Mouse (Mus musculus): ENCODE data around the gene Dqx1. TPM values are rescaled to one million over a fixed set of nuclear protein-coding genes. Genes with fewer than 3 reads are reported as not detected.

Gene Dqx1
- polyA plus RNA-seq, 1 experiment: 0.85 TPM

DNA sequence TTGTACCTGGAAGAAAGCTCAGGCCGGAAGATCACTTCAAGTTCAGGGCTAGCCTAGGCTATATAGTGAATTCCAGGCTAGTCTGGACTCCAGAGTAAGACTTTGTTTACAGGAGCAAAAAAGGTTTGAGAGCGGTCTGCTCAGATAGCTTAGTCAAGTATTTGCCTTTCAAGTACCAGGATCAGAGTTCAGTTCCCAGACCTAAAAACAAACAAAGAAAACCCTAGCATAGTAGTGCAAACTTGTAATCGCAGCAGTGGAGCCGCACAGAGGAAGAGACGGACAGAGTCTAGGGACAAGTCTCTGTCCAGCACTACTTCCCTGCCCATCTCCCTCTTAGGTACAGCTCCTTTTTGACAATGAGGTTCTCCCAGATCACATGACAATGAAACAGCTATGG, 22.6 kb downstream of the Dqx1 start:
- TF ChIP-seq GATA1 (IDR thresholded peaks at IDR 0.05; ENCODE audit: low read length): no peak

DNA sequence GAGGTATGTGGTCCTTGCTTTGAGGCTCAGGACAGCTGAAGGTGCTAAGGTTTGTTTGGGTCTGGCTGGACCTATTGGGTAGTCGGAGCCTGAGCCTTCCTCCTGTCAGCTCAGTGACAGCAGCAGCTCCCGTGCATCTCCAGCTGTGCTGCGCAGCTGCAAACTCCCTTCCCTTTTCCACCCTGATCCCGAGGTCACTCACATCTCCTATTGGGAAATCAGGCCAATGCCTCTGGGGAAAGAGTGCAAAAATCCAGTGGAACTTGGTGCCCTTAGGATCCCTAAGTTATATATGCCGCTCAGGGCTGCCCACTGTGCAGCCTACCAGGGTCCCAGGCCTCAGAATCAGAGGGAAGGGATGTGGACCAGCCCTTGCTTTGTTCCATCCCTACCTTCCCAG, 25.9 kb downstream of the Dqx1 start:
- no peak for TF ChIP-seq GATA1 (IDR thresholded peaks at IDR 0.05; ENCODE audit: low read length)

DNA sequence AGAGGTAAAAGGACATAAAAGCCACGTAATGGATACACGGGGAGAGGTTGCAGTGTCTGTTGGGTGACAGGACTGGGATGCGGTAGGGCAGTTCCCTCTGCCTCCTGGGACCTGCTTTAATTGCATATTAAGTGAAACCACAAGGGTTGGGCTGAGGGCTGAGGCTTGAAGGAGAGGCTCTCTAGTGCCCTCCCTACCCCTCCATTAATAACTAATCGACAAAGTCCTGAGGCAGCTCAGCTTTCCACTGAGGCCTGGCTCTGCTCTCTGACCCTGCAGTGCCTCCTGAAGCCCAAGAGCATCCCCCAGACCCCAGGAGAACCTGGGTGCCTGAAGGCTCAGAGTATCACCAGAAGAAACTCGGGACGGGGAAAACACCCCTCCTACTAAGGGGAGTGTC, 26.8 kb downstream of the Dqx1 start:
- no peak for TF ChIP-seq GATA1 (IDR thresholded peaks at IDR 0.05; ENCODE audit: low read length)

DNA sequence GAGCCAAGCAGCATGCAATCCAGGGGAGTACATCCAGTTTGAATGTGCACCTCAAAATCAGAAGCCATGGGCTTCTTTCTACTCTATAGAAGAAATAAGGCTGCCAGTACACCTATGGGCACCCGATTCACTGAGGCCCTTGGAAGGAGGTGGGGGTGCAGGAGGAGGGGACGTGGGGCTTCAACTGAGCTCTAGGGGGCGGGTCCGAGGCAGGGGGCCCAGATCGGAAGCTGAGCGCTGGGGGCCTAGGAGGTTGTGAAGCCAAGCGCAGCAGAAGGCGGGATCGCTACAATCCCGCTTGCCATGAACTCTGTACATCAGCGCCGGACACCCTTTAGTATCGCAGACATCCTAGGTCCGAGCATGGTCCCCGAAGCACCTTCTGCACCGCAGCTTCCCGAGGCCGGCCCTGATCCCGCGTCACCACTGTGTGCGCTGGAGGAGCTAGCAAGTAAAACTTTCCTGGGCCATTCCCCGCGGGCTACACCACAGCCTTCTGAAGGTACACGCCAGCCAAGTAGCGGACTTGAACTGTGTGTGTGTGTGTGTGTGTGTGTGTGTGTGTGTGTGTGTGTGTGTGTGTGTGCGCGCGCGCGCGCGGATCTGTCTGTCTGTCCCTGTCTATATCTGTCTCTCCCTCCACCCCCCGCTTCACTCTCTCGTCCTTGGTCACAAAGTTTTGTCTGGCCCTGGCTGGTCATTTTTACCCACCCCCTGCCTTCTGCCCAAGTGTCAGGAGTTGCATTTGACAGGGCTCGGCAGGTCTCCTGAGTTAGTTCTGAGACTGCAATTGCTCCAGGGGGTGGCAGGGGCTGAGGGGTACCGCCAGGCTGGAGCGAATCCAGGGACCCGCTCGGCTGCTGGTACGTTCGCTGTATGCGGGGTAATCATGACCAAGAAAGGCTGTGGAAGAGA, 28.7 kb downstream of the Dqx1 start, which contains the start of gene Lbx2:
Gene Lbx2 (plus strand): TSS at position 247 of the 915 bp plus-strand sequence.
- no peak for TF ChIP-seq GATA1 (IDR thresholded peaks at IDR 0.05; ENCODE audit: low read length)

DNA sequence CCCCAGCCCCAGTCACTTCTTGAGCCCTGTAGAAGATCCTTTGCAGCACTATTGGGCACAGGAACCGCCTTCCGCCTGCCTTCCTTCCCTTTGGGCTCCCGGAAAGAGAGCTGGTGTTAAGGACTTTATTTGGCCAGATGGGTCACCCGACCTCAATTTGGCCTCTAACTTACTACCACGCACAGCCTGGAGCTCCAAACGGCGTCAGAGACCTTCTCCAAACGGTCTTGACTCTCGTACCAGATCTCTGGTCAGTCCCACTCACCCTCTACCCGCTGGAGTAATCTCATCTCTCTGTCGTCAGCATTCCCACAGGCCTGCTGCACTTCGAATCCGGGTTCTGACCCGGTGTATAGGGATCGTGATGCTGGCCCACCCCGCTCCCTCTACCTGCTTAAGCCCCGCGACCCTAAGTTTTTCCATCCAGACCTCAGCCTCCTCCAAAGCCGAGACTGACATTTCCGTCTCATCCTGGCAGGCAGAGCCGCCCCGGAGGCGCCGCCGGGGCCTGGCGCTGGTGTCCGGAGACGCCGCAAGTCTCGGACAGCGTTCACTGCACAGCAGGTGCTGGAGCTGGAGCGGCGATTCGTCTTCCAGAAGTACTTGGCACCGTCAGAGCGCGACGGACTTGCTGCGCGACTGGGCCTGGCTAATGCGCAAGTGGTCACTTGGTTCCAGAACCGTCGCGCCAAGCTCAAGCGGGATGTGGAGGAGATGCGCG, 29.7 kb downstream of the Dqx1 start:
- no peak for TF ChIP-seq GATA1 (IDR thresholded peaks at IDR 0.05; ENCODE audit: low read length)

DNA sequence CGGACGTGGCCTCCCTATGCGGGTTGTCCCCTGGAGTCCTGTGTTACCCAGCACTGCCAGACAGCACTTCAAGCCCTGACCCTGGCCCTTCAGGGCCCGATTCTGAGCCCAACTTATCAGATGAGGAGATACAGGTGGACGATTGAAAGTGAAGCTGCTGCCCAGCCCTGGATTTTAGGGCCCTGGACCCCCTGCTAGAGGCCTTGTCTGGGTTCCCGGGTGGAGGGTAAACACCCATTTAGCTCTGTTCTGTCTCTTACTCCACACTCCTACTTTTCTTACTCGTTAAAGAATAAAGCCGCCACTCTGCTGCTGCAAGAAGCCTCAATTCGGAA, 30.2 kb downstream of the Dqx1 start:
- no peak for TF ChIP-seq GATA1 (IDR thresholded peaks at IDR 0.05; ENCODE audit: low read length)

DNA sequence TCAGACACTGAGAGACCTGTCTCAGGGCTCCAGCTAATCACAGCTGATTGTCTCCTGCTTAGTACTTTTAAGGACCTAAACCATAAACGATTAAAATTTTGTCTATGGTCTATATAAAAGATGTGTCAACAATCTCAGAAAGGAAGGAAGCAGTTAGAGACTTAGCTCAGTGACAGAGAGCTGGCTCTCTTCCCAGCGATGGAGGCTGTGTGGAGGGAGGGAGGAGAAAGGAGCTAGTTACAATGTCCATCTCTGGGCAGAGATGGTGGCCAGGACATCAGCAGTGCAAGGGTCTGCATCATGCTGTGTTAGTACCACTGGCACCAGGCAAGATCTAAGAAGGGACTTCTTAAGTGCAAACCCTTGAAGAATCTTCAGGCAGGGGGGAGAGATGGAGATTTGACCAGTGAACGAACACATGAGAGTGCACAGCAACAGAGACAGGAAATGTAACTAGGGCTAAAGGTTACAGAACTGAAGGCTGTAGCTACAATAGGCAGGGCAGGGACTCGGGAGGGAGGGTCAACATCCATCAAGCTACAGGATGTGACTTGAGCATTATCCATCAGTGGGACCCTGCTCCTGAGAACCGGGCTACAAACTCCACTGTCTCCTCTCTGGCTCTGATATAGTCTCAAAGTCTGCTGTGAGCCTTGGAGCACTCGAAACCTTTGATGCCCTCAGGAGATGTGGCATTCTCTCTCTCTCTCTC, 34.9 kb downstream of the Dqx1 start:
- no peak for TF ChIP-seq GATA1 (IDR thresholded peaks at IDR 0.05; ENCODE audit: low read length)

DNA sequence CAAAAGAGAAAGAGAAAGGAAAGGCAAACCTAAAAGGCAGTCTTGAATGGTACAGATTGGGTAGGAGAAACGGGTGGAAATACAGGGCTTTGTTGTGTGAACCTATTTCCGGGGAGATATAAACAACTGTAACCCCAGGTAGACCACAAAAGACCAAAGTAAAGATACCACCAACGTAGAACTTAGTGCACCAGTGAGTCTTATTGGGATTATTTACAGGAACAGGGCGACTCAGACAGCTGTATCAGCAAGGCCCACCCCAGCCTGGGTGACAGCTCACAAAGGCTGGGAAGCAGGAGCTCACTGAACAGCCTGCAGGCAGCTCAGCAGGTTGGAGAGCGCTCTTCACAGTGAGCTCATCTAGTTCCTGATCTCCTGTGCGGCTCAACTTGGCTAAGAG, 38.3 kb downstream of the Dqx1 start:
- TF ChIP-seq GATA1 (IDR thresholded peaks at IDR 0.05; ENCODE audit: low read length): no peak

DNA sequence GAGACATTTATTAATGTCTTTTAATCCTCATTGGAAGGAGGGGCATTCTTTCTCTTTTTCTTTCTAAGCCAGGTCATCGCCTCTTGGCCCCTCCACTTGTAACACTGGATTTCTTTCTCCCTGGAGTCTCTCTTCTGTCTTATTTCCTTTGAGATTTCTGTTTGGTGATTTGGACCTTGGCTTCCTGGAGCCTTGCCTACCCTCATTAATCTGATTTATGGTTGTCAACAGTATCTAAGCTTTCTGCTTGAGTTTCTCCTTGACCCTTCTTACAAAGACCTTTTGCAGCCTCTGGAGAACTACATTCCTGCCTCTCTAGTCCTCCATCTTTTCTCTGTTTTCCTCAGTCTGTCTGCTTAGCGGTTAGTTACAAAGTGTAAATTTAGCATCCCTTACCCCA, 40.8 kb downstream of the Dqx1 start:
- no peak for TF ChIP-seq GATA1 (IDR thresholded peaks at IDR 0.05; ENCODE audit: low read length)

DNA sequence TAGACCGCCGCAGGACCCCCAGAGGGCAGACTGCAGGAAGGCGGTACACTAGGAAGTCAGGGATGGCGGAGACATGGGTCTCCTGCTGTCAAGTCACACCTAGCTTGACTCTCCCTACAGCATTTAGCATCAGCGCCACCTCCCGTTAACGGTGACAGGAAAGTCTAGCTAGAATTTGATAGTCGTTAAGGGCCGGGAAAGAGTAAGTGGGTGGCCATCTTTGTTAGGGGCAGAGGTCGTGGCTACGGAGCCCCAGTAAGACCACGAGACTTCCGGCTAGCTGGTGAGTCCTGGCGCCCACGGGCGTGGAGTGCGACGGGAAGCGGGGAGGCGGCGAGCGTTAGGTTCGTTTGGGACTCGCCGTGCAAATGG, 43.7 kb downstream of the Dqx1 start, which contains the start of the genes Ccdc142 and Gm42688:
Gene Ccdc142 (plus strand): TSS at position 286 of the 372 bp plus-strand sequence.
Gene Gm42688 (plus strand): TSS at position 302 of the 372 bp plus-strand sequence.
- TF ChIP-seq GATA1 (IDR thresholded peaks at IDR 0.05; ENCODE audit: low read length): no peak

DNA sequence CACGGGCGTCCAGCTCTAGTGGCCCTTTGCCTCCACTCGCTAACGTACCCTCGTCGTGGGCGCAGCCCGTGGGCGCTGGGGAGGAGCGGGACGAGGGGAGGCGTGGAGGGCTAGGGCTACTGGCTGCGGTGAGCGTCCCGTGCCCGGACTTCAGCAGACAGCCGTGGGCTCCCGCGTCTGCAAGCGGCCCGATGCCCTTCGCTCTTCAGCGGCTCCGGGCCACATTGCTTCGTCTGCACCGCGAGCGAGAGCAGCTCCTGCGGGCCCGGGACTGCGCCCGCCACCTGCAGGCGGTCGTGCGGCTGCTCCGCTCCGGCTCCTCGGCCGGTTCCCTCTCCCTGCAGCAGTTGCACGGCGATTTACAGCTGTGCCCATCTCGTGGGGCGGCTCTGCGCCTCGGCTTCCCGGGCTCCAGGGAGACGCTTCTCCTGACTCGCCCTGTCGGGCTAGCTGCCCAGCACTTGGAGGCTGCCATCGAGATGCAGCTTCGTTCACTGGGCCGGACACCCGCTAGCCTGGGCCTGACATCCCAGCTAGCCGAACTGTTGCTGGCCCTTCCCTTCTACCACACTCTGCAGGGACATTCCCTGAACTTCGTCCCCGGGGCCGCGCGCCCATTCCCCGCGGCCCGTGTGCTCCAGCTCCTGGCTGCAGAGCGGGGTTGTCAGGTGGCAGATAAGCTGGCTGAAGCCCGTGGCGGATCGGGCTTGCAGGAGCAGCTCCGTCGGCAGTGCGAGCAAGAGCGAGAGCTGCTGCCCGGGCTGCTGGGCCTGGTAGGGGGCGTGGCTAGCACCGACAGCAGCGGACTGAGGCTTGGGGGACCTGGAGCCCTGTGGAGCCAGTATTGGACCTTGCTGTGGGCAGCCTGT, 44.3 kb downstream of the Dqx1 start:
- no peak for TF ChIP-seq GATA1 (IDR thresholded peaks at IDR 0.05; ENCODE audit: low read length)

DNA sequence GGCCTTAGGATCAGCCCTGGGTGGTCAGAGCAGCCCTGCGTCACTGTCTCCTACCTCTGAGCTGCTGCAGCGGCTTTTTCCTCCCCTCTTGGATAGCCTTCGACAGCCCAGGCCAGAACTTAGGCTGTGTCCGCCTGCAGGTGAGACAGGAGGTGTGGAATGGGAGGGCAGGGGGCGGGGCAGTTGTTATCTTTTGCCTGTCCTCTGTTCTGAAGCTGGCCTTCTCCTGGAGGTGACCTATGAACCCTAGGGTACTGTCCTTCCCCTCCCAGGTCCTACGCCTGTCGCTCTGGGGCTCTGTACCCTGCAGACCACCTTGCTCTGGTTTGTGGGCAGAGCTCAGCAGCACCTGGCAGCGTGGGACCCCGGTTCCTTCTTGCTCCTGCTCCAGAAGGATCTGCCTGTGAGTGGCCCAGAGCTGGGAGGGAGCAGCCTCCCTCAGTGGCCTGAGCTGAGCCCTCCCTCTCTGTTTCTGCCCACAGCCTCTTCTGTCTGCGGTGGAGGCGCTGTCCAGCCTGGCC, 45.5 kb downstream of the Dqx1 start:
- TF ChIP-seq GATA1 (IDR thresholded peaks at IDR 0.05; ENCODE audit: low read length): no peak

DNA sequence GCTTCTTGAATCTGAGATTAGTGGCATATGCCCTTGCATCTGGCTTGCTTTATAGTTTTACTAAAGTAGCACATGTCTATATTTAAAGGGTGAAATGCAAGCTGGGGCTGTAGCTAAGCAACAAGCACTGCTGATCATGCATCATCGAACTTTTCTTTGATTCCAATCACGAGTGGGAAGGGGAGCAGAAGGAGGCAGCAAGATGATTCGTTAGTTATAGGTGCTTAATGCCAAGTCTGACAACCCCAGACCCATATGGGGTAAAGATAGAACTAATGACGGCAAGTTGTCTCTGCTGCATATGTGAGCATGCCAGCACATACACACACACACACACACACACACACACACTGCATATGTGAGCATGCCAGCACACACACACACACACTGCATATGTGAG, 46.5 kb downstream of the Dqx1 start:
- no peak for TF ChIP-seq GATA1 (IDR thresholded peaks at IDR 0.05; ENCODE audit: low read length)

DNA sequence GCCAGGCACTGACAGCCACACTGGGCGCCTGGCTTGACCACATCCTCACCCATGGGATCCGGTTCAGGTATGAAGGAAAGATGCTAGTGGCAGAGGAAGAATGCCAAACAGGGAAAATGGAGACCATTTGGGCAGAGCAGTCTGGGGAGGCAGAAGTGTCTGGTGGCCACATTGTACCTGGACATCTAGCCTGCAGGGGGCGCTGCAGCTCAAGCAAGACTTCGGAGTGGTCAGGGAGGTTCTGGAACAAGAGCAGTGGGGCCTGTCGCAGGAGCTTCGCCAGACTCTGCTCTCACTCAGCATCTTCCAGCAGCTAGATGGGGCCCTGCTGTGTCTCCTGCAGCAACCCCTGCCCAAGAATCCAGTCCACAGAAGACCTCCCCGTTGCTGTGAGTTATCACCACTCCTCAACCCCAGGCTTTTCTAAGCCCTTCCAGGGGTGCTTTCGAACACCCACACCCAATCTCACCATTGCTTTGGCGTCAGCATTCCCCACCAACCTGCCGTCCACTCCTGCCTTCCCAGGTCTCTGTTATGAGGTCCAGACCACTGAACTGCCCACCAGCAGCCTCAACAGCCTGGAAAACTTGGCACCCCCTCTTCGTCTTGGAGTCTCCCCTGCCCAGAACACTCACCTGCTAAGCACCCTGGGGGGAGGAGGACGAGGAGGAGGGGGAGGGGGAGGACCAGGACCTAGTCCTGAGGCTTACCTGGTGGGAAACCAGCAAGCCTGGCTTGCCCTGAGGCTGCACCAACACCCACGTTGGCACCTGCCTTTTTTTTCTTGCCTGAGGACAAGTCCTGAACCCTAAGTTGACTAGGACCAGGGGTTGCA, 50.1 kb downstream of the Dqx1 start:
- no peak for TF ChIP-seq GATA1 (IDR thresholded peaks at IDR 0.05; ENCODE audit: low read length)

Data from G1E-ER4 (cell line).